Mouse (Mus musculus) neural tube, embryonic 15.5 days (tissue): ENCODE results near the gene Rac1. TPM values are rescaled to one million over a fixed set of nuclear protein-coding genes. Genes with fewer than 3 reads are reported as not detected.

ENCODE experiments used
- ATAC-seq: fragments of 200-750 bp; cut with Nextera tagmentation; 2 replicates; pipeline ENCODE4 v1.8.0; 2017; ENCODE audit warnings: mild to moderate bottlenecking, moderate TSS enrichment, moderate library complexity; ENCODE audit not compliant: low FRiP score
- H3K27ac ChIP-seq: fragments of 300-500 bp; sonication (generic); replicated peaks from 2 replicates; pipeline ENCODE4 v1.5.1; 2015; ENCODE audit warnings: mild to moderate bottlenecking, inconsistent platforms
- H3K27me3 ChIP-seq: fragments of 300-500 bp; sonication (generic); replicated peaks from 2 replicates; pipeline ENCODE4 v1.6.1; 2015; ENCODE audit warnings: inconsistent platforms
- H3K36me3 ChIP-seq: fragments of 300-500 bp; sonication (generic); 2 replicates; pipeline ENCODE4 v1.6.1; 2015; ENCODE audit warnings: inconsistent platforms
- H3K4me1 ChIP-seq: fragments of 300-500 bp; sonication (generic); 2 replicates; pipeline ENCODE4 v1.6.1; 2015; ENCODE audit warnings: inconsistent platforms
- H3K4me2 ChIP-seq: fragments of 300-500 bp; sonication (generic); 2 replicates; pipeline ENCODE4 v1.6.1; 2015; ENCODE audit warnings: inconsistent platforms, mild to moderate bottlenecking, moderate library complexity
- H3K4me3 ChIP-seq: fragments of 300-500 bp; sonication (generic); replicated peaks from 2 replicates; pipeline ENCODE4 v1.5.1; 2015; ENCODE audit warnings: mild to moderate bottlenecking, inconsistent platforms
- H3K9ac ChIP-seq: fragments of 300-500 bp; sonication (generic); replicated peaks from 2 replicates; pipeline ENCODE4 v1.6.1; 2015; ENCODE audit warnings: mild to moderate bottlenecking, inconsistent platforms
- H3K9me3 ChIP-seq: fragments of 300-500 bp; sonication (generic); replicated peaks from 2 replicates; pipeline ENCODE4 v1.6.1; 2016; ENCODE audit warnings: inconsistent platforms
- WGBS: fragments of 180-500 bp; shearing (Covaris S2); methylation state at CpG from one replicate; pipeline ENCODE4 v1.1.7; 2015; ENCODE audit warnings: mixed read lengths; 5-methylcytosine and 5-hydroxymethylcytosine counted together
- polyA plus RNA-seq: library from polyadenylated mRNA; unstranded; fragments of >200 nt; fragmentation: Nextera tagmentation; extraction: Ambion mirVana; gene quantifications from 2 replicates; pipeline ENCODE4 v1.2.1, GENCODE M21; 2015

Gene Rac1
- polyA plus RNA-seq, 1 experiment from 2014 or later = 385 TPM

GRCm38 (mm10) chr5:143466891-143467669, 60.8 kb downstream of the Rac1 start:
- Histone ChIP-seq H3K9ac (no peak overlapping the region), H3K4me3 (no peak overlapping the region)
- WGBS = 94% methylated on average over 23 of the region's 23 CpGs

GRCm38 (mm10) chr5:143465156-143466085, 62.4 kb downstream of the Rac1 start:
- Histone ChIP-seq H3K27me3 (no peaks in the 10 kb centered on the region), H3K4me3 (peak overlapping the region; percentile 62), H3K4me1 (peaks cover 25% of the 10 kb centered on the region), H3K9me3 (no peaks in the 10 kb centered on the region), H3K27ac (peak overlapping the region; percentile 76; the same call in 1 of the 2 replicates), H3K4me2 (peak overlapping the region; percentile 68), H3K9ac (peak overlapping the region; percentile 70), H3K36me3 (peaks cover 31% of the 10 kb centered on the region)
- 37% methylated on average over 23 of the region's 23 CpGs for WGBS
- ATAC-seq = no peak

More at GRCm38 (mm10) chr5:143466891-143467669, 60.8 kb downstream of the Rac1 start:
- H3K27ac ChIP-seq = no peak overlapping the region
- no peak overlapping the region for H3K4me2 ChIP-seq
- peaks cover 46% of the 10 kb centered on the region for H3K36me3 ChIP-seq
- ATAC-seq = no peak
- H3K9me3 ChIP-seq = no peaks in the 10 kb centered on the region
- H3K4me1 ChIP-seq = peaks cover 25% of the 10 kb centered on the region
- no peaks in the 10 kb centered on the region for H3K27me3 ChIP-seq

- peak; percentile 64 for ATAC-seq
- under 1% methylated on average over 20 of the region's 20 CpGs for WGBS
- H3K9ac ChIP-seq = peak overlapping the region; percentile 70
These were observed 63.1 kb downstream of the Rac1 start for GRCm38 (mm10) chr5:143464757-143465118.

GRCm38 (mm10) chr5:143464100-143464756, 63.6 kb downstream of the Rac1 start, which contains the start of gene Daglb:
Gene Daglb, plus strand, starts transcription at chr5:143464584.
- H3K9ac ChIP-seq = peak within 1 kb of the TSS; percentile 70
- peak; percentile 96 for ATAC-seq
- H3K4me2 ChIP-seq = peak within 1 kb of the TSS; percentile 68
- 2% methylated on average over 43 of the region's 43 CpGs for WGBS
- peak within 1 kb of the TSS; percentile 76 for H3K27ac ChIP-seq
- H3K36me3 ChIP-seq = peaks cover 19% of the 10 kb centered on the region
- no peaks in the 10 kb centered on the region for H3K27me3 ChIP-seq
- peak within 1 kb of the TSS; percentile 62 for H3K4me3 ChIP-seq
- peaks cover 25% of the 10 kb centered on the region for H3K4me1 ChIP-seq
- H3K9me3 ChIP-seq = no peaks in the 10 kb centered on the region

More at GRCm38 (mm10) chr5:143464757-143465118, 63.1 kb downstream of the Rac1 start:
- Histone ChIP-seq H3K4me2 (peak overlapping the region; percentile 68), H3K4me3 (peak overlapping the region; percentile 62), H3K27me3 (no peaks in the 10 kb centered on the region), H3K4me1 (peaks cover 25% of the 10 kb centered on the region), H3K36me3 (peaks cover 24% of the 10 kb centered on the region), H3K9me3 (no peaks in the 10 kb centered on the region), H3K27ac (peak overlapping the region; percentile 76)

GRCm38 (mm10) chr5:143463671-143464070, 64.2 kb downstream of the Rac1 start:
- H3K4me3 ChIP-seq = peak overlapping the region; percentile 62
- H3K4me1 ChIP-seq = peaks cover 25% of the 10 kb centered on the region
- peaks cover 17% of the 10 kb centered on the region for H3K36me3 ChIP-seq
- 79% methylated on average over 11 of the region's 11 CpGs for WGBS
- H3K27ac ChIP-seq = peak overlapping the region; percentile 76
- ATAC-seq = no peak
- H3K27me3 ChIP-seq = no peaks in the 10 kb centered on the region
- no peaks in the 10 kb centered on the region for H3K9me3 ChIP-seq
- peak overlapping the region; percentile 70 for H3K9ac ChIP-seq
- peak overlapping the region; percentile 68 for H3K4me2 ChIP-seq

Other genes with a start within 250 kb of the Rac1 start
- 0.23 and 0.31 TPM in 2 replicates for gene Zfp853, start 234.4 kb downstream of the Rac1 start, polyA plus RNA-seq
- gene E130309D02Rik, start 212.7 kb downstream of the Rac1 start, polyA plus RNA-seq = 25.7 and 30.2 TPM in 2 replicates
- 75.4 and 77.4 TPM in 2 replicates for gene Zdhhc4, start 198.8 kb downstream of the Rac1 start, polyA plus RNA-seq
- 0.19 and 0.33 TPM in 2 replicates for gene Grid2ip, start 170.7 kb downstream of the Rac1 start, polyA plus RNA-seq
- 141 and 151 TPM in 2 replicates for gene Kdelr2, start 124.2 kb downstream of the Rac1 start, polyA plus RNA-seq
- gene Daglb, start 63.5 kb downstream of the Rac1 start, polyA plus RNA-seq = 20.4 and 21.9 TPM in 2 replicates
- 42.2 and 43.2 TPM in 2 replicates for gene Cyth3, start 94.4 kb upstream of the Rac1 start, polyA plus RNA-seq
- gene Usp42, start 204.2 kb upstream of the Rac1 start, polyA plus RNA-seq = 22.7 and 25.1 TPM in 2 replicates